Mouse (Mus musculus) liver, postnatal 0 days (tissue): ENCODE measurements around the gene Espl1.

ENCODE experiments used
- CTCF ChIP-seq: sonication (generic); IDR thresholded peaks from 2 replicates; pipeline ENCODE4 v1.5.1; 2016; ENCODE audit warnings: antibody characterized with exemption, low read depth
- EP300 ChIP-seq: IDR thresholded peaks from 2 replicates; pipeline ENCODE4 v1.6.1; 2016; ENCODE audit warnings: antibody characterized with exemption, low read depth, mild to moderate bottlenecking

DNA sequence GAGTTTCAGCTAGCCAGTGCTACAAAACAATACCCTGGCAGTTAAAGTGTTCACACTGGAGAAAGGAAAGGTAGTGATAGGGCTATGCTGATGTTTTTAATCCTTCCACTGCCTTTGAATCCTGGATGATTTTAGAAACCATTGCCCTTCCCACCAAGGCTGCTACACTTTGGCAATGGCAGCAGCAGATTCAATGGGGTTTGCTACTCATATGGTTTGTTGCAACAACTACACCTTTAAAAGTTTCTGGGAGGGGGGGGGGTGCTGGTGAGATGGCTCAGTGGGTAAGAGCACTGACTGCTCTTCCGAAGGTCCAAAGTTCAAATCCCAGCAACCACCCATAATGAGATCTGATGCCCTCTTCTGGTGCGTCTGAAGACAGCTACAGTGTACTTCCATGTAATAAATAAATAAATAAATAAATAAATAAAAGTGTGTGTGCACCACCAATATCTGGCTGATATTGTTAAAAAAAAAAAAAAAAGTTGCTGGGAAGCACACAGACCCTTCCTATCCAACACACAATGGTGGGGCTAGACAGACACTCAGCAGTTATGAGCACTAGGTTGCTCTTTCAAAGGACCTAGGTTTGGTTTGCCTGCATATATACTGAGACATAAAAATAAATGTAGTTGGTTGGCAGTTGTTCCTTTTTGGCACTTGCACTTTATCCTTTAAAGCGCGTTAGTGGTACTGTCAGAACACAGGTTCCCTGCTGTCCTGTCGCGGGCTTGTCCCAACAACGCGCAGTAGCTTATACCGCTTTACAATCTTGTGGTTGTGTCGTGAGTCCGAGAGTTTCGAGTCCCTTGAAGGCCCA, 28.8 kb downstream of the Espl1 start:
- 0 out of 2 replicates have a peak, but pooled peaks have one; percentile 10 for TF ChIP-seq CTCF
- no peak for TF ChIP-seq EP300
